Mouse (Mus musculus): ENCODE results near the gene Ralgapa2.

GRCm38 (mm10) chr2:146262215-146262614 is 249.9 kb downstream of the Ralgapa2 start:
- TF ChIP-seq CTCF (IDR thresholded peaks at IDR 0.05; ENCODE audit: borderline replicate concordance, control insufficient read depth, extremely low read depth, insufficient read depth, low read length, poor library complexity) (no peak), POLR2A (IDR thresholded peaks at IDR 0.05; ENCODE audit: control insufficient read depth, extremely low read depth, insufficient read depth, low read length, poor library complexity) (no peak)
